Mouse (Mus musculus) kidney, adult 2 months (tissue): ENCODE data around the gene Iqsec1.

Experiments used
- CTCF ChIP-seq: fragments of 200-500 bp; conservative IDR thresholded peaks from 2 replicates; pipeline ENCODE4 v1.5.1; 2011; ENCODE audit warnings: low read depth, mild to moderate bottlenecking, control low read depth, low read length, moderate library complexity, mixed read lengths; ENCODE audit not compliant: insufficient read depth, insufficient read length
- POLR2A ChIP-seq: fragments of 200-500 bp; IDR thresholded peaks from one replicate; pipeline ENCODE4 v1.6.1; 2011; ENCODE audit warnings: low read depth, low read length, control low read depth

GRCm38 (mm10) chr6:90868033-90868432 is 120.5 kb downstream of the Iqsec1 start:
- TF ChIP-seq CTCF: no peak
- no peak for TF ChIP-seq POLR2A
